Mouse (Mus musculus) cerebral cortex, adult 2 months (tissue): ENCODE data around the gene Ace.

Experiments used
- WGBS: fragments of 180-500 bp; shearing (Covaris S2); methylation state at CpG from one replicate; pipeline ENCODE4 v1.1.7; 2018; 5-methylcytosine and 5-hydroxymethylcytosine counted together

The Ace gene

GRCm38 (mm10) chr11:105967741-105968574, at the start of gene Ace:
Gene Ace, plus strand, starts transcription at chr11:105967945.
- WGBS: 3% methylated on average over 76 of the region's 76 CpGs

GRCm38 (mm10) chr11:105920098-105920785, 47.5 kb upstream of the Ace start:
- 63% methylated on average over 3 of the region's 3 CpGs for WGBS

- 94% methylated on average over 2 of the region's 2 CpGs for whole genome bisulfite sequencing
Measured at GRCm38 (mm10) chr11:105920836-105921235, 46.9 kb upstream of the Ace start.

GRCm38 (mm10) chr11:105921275-105921674, 46.5 kb upstream of the Ace start:
- 83% methylated on average over 5 of the region's 5 CpGs for WGBS

GRCm38 (mm10) chr11:105922769-105923663, 44.7 kb upstream of the Ace start:
- 70% methylated on average over 20 of the region's 20 CpGs for WGBS

GRCm38 (mm10) chr11:105927065-105928030, 40.4 kb upstream of the Ace start:
- WGBS: 50% methylated on average over 14 of the region's 14 CpGs

GRCm38 (mm10) chr11:105928171-105928570, 39.6 kb upstream of the Ace start:
- 50% methylated on average over 5 of the region's 5 CpGs for WGBS

GRCm38 (mm10) chr11:105931380-105931779, 36.4 kb upstream of the Ace start:
- WGBS: 82% methylated on average over 3 of the region's 3 CpGs

GRCm38 (mm10) chr11:105933746-105934145, 34.0 kb upstream of the Ace start:
- 69% methylated on average over 8 of the region's 8 CpGs for WGBS

- WGBS: 48% methylated on average over 5 of the region's 5 CpGs
Measured at GRCm38 (mm10) chr11:105934303-105934711, 33.4 kb upstream of the Ace start.

- 65% methylated on average over 6 of the region's 6 CpGs for WGBS
Measured at GRCm38 (mm10) chr11:105934816-105935215, 32.9 kb upstream of the Ace start.

GRCm38 (mm10) chr11:105935496-105935895, 32.2 kb upstream of the Ace start:
- WGBS: 88% methylated on average over 8 of the region's 8 CpGs

GRCm38 (mm10) chr11:105936200-105936599, 31.5 kb upstream of the Ace start:
- 48% methylated on average over 6 of the region's 6 CpGs for WGBS

GRCm38 (mm10) chr11:105936974-105937373, 30.8 kb upstream of the Ace start:
- WGBS: 92% methylated on average over 3 of the region's 3 CpGs

GRCm38 (mm10) chr11:105938771-105939170, 29.0 kb upstream of the Ace start:
- 50% methylated on average over 9 of the region's 9 CpGs for WGBS

GRCm38 (mm10) chr11:105941973-105942372, 25.8 kb upstream of the Ace start:
- WGBS: 83% methylated on average over 8 of the region's 8 CpGs

GRCm38 (mm10) chr11:105943133-105944102, 24.3 kb upstream of the Ace start:
- WGBS: 7% methylated on average over 46 of the region's 47 CpGs

GRCm38 (mm10) chr11:105944126-105944621, 23.6 kb upstream of the Ace start:
- WGBS: under 1% methylated on average over 59 of the region's 59 CpGs
